Mouse (Mus musculus): ENCODE results near the gene Ndrg2. TPM values are rescaled to one million over a fixed set of nuclear protein-coding genes. Genes with fewer than 3 reads are reported as not detected.

Ndrg2 gene
- total and polyA plus RNA-seq, 3 experiments = 0.05 to 0.24 TPM; not detected in 1

DNA sequence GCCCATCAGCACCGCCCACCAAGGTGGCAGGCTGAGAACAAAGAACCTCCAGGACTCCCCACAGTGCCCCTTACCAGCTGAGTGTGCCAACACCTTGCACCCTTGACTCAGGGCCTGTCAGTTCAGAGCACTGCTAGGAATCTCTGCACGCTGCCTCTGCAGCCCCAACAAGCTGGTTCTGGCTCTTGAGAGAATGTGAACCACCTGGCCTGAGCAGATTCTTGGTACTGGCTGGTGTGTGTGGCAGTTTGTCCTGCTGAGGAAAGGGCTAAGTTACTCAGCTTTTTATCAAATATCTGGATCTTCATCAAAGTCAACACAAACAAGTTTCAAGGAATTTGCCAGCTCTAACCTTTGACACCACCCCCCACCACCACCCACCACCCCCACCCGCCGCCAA is 9.5 kb upstream of the Ndrg2 start:
- ATAC-seq (ENCODE audit: extremely low read depth, insufficient number of reproducible peaks, low FRiP score, poor library complexity, severe bottlenecking) = no peak
- no peak for TF ChIP-seq GATA2 (IDR thresholded peaks at IDR 0.05; ENCODE audit: borderline replicate concordance, low read depth, low read length)
- no peak for TF ChIP-seq CTCF (IDR thresholded peaks at IDR 0.05; ENCODE audit: low read depth, low read length)
- TF ChIP-seq GATA1 (IDR thresholded peaks at IDR 0.05; ENCODE audit: borderline replicate concordance, low read length) = no peak
- no peak for TF ChIP-seq TAL1 (conservative IDR thresholded peaks at IDR 0.05; ENCODE audit: low read depth, low read length)
- no peak for TF ChIP-seq POLR2AphosphoS5 (IDR thresholded peaks at IDR 0.05; ENCODE audit: insufficient replicate concordance, low read depth, low read length)
- H3K4me1 ChIP-seq (ENCODE audit: insufficient read depth, low read depth, low read length) = no peaks in the 10 kb centered on the region
- no peak overlapping the region for H3K4me3 ChIP-seq (ENCODE audit: low read depth, low read length)
- no peak for DNase-seq (ENCODE audit: low spot score)
- H3K27me3 ChIP-seq (ENCODE audit: insufficient read depth, low read length) = peaks cover 7% of the 10 kb centered on the region; the same call in 1 of the 2 replicates
- H3K36me3 ChIP-seq (replicated peaks) = no peaks in the 10 kb centered on the region
- no peaks in the 10 kb centered on the region for H3K9me3 ChIP-seq (replicated peaks)

DNA sequence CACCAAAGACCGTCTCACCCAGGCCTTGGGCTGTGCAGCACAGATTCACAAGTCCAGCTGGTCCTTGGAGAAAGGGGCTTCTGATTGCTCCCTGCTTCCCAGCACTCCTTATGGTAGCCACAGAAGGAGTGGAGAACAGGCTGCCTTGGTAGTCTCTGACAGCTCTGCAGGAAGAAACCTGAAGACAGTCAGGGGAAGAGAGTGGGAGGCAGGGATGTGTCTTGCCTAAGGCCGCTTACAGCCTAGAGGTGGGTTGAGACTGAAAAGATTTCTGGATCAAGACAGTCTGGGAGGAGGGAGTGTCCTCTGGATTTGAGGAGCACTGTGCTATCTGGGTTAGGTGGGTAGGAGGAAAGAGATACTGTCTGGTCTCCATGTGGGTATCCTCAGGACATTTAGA is 9.0 kb upstream of the Ndrg2 start:
- ATAC-seq (ENCODE audit: extremely low read depth, insufficient number of reproducible peaks, low FRiP score, poor library complexity, severe bottlenecking) (no peak), DNase-seq (ENCODE audit: low spot score) (no peak)
- H3K4me3 ChIP-seq (ENCODE audit: low read depth, low read length) = no peak overlapping the region
- no peaks in the 10 kb centered on the region for H3K9me3 ChIP-seq (replicated peaks)
- H3K36me3 ChIP-seq (replicated peaks) = no peaks in the 10 kb centered on the region
- no peak for TF ChIP-seq CTCF (IDR thresholded peaks at IDR 0.05; ENCODE audit: low read depth, low read length)
- no peak for TF ChIP-seq GATA1 (IDR thresholded peaks at IDR 0.05; ENCODE audit: borderline replicate concordance, low read length)
- no peak for TF ChIP-seq TAL1 (conservative IDR thresholded peaks at IDR 0.05; ENCODE audit: low read depth, low read length)
- TF ChIP-seq GATA2 (IDR thresholded peaks at IDR 0.05; ENCODE audit: borderline replicate concordance, low read depth, low read length) = no peak
- no peak for TF ChIP-seq POLR2AphosphoS5 (IDR thresholded peaks at IDR 0.05; ENCODE audit: insufficient replicate concordance, low read depth, low read length)
- peaks cover 7% of the 10 kb centered on the region; the same call in 1 of the 2 replicates for H3K27me3 ChIP-seq (ENCODE audit: insufficient read depth, low read length)
- H3K4me1 ChIP-seq (ENCODE audit: insufficient read depth, low read depth, low read length) = no peaks in the 10 kb centered on the region

DNA sequence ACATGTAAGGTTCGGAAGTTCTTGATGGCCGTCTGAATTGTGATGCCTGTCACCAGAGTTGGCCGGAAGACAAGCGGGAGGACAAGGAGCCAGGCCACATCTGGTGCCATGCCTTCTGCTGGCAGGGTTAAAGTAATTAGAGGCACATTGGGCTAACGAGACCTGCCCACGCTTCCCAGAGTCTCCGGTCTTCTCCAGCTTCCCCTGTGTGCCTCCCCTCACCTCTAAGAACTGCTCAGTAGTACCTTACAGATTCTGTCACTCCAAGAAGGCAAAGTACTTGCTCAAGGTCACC is 8.6 kb upstream of the Ndrg2 start, which contains the start of gene Rnase13:
TSS of gene Rnase13 (minus strand) at position 203 of the 295 bp plus-strand sequence.
- ATAC-seq (ENCODE audit: extremely low read depth, insufficient number of reproducible peaks, low FRiP score, poor library complexity, severe bottlenecking) = no peak
- Histone ChIP-seq H3K4me1 (ENCODE audit: insufficient read depth, low read depth, low read length) (no peaks in the 10 kb centered on the region), H3K4me3 (ENCODE audit: low read depth, low read length) (no peak within 1 kb of the TSS), H3K27me3 (ENCODE audit: insufficient read depth, low read length) (peaks cover 7% of the 10 kb centered on the region; the same call in 1 of the 2 replicates), H3K9me3 (replicated peaks) (no peaks in the 10 kb centered on the region), H3K36me3 (replicated peaks) (no peaks in the 10 kb centered on the region)
- DNase-seq (ENCODE audit: low spot score) = no peak
- TF ChIP-seq POLR2AphosphoS5 (IDR thresholded peaks at IDR 0.05; ENCODE audit: insufficient replicate concordance, low read depth, low read length) (no peak), GATA2 (IDR thresholded peaks at IDR 0.05; ENCODE audit: borderline replicate concordance, low read depth, low read length) (no peak), GATA1 (IDR thresholded peaks at IDR 0.05; ENCODE audit: borderline replicate concordance, low read length) (no peak), TAL1 (conservative IDR thresholded peaks at IDR 0.05; ENCODE audit: low read depth, low read length) (no peak), CTCF (IDR thresholded peaks at IDR 0.05; ENCODE audit: low read depth, low read length) (no peak)

DNA sequence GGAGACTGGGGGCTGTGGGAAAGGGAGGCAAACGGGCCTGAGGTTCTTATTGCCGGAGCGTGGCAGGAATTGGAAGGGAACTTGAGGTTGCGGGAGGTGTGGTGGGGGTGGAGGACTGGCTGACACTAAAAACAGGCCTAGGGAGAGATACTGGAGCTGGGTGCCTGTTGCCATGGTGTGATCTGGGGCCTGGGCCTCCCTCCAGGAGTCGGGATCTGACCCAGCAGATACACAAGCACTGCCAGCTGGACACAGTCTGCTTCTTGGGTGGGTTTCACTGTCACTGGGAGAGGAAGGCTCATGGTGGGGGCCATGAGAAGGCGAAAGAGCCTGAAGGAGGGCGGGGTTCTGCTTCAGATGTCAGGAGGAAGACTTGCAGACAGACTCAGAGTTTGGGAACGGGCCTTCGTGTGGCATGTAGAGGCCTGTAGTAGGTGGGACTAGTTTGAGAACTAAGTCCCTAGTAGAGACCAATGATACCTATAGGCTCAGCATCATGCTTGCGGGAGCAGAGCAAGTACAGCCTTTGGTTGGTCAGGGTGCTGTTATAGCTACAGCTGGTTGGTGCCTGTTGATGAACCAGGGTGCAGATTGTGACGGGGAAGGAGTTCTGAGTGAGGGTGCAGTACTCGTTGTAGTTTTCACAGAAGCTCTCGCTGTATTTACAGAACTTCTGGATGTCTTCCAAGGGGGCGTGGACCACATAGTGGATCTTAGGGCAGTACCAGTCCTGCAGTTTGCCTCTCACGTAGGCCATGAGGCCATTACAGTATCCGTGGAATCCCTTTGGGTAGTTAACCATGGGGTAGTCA is 8.0 kb upstream of the Ndrg2 start:
- TF ChIP-seq CTCF (IDR thresholded peaks at IDR 0.05; ENCODE audit: low read depth, low read length) = no peak
- TF ChIP-seq GATA1 (IDR thresholded peaks at IDR 0.05; ENCODE audit: borderline replicate concordance, low read length) = no peak
- no peak for TF ChIP-seq GATA2 (IDR thresholded peaks at IDR 0.05; ENCODE audit: borderline replicate concordance, low read depth, low read length)
- TF ChIP-seq POLR2AphosphoS5 (IDR thresholded peaks at IDR 0.05; ENCODE audit: insufficient replicate concordance, low read depth, low read length) = no peak
- ATAC-seq (ENCODE audit: extremely low read depth, insufficient number of reproducible peaks, low FRiP score, poor library complexity, severe bottlenecking) = no peak

DNA sequence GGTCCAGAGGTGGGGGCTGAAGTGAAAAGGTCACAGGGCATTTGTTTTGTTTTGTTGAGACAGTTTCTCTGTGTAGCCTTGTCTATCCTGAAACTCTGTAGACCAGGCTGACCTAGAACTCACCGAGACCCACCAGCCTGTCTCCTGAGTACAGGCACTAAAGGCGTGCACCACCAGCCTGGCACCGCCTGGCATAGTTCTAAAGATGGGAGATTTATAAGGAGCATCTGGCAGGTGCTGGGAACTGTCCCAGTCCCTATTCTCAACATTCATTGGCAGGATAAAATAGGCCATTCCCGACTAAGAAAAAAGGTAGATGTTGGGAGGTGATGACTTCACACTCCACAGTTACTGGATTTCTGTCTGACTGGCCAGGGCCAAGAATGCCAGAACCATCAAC is 5.0 kb upstream of the Ndrg2 start:
- H3K4me3 ChIP-seq (ENCODE audit: low read depth, low read length) = no peak overlapping the region
- H3K9me3 ChIP-seq (replicated peaks) = no peaks in the 10 kb centered on the region
- ATAC-seq (ENCODE audit: extremely low read depth, insufficient number of reproducible peaks, low FRiP score, poor library complexity, severe bottlenecking) = no peak
- TF ChIP-seq GATA2 (IDR thresholded peaks at IDR 0.05; ENCODE audit: borderline replicate concordance, low read depth, low read length) (no peak), TAL1 (conservative IDR thresholded peaks at IDR 0.05; ENCODE audit: low read depth, low read length) (no peak), POLR2AphosphoS5 (IDR thresholded peaks at IDR 0.05; ENCODE audit: insufficient replicate concordance, low read depth, low read length) (no peak), CTCF (IDR thresholded peaks at IDR 0.05; ENCODE audit: low read depth, low read length) (no peak), GATA1 (IDR thresholded peaks at IDR 0.05; ENCODE audit: borderline replicate concordance, low read length) (no peak)
- no peak for DNase-seq (ENCODE audit: low spot score)
- H3K36me3 ChIP-seq (replicated peaks) = no peaks in the 10 kb centered on the region
- H3K4me1 ChIP-seq (ENCODE audit: insufficient read depth, low read depth, low read length) = no peaks in the 10 kb centered on the region
- H3K27me3 ChIP-seq (ENCODE audit: insufficient read depth, low read length) = peaks cover 13% of the 10 kb centered on the region; the same call in 1 of the 2 replicates

More for the DNA sequence above, 8.0 kb upstream of the Ndrg2 start:
- DNase-seq (ENCODE audit: low spot score) = no peak
- no peak overlapping the region for H3K4me3 ChIP-seq (ENCODE audit: low read depth, low read length)
- no peaks in the 10 kb centered on the region for H3K4me1 ChIP-seq (ENCODE audit: insufficient read depth, low read depth, low read length)
- H3K27me3 ChIP-seq (ENCODE audit: insufficient read depth, low read length) = peaks cover 7% of the 10 kb centered on the region; the same call in 1 of the 2 replicates
- H3K36me3 ChIP-seq (replicated peaks) = no peaks in the 10 kb centered on the region
- no peaks in the 10 kb centered on the region for H3K9me3 ChIP-seq (replicated peaks)

DNA sequence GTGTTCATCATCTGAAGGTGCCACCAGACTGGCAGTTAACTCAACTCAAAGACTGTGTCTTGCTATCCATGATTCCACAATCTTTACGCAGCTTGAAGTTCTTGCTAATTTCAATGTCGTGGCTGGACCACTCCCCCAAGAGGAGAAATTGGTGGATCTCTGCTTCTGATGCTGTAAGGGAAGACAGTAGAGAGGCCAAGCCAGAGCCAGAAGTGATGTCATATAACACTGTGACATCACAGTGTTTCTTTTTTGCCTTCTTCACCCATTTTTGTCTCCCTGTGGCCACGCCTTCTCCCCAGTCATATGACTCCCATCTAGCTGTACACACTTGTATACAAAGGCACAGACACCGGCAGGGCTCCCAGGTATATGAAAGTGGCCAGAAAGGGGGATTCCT is 4.2 kb upstream of the Ndrg2 start, which contains the start of gene Tppp2:
TSS of gene Tppp2 (plus strand) at position 301 of the 400 bp plus-strand sequence.
- no peaks in the 10 kb centered on the region for H3K36me3 ChIP-seq (replicated peaks)
- no peaks in the 10 kb centered on the region for H3K9me3 ChIP-seq (replicated peaks)
- ATAC-seq (ENCODE audit: extremely low read depth, insufficient number of reproducible peaks, low FRiP score, poor library complexity, severe bottlenecking) = no peak
- no peaks in the 10 kb centered on the region; the same call in 1 of the 2 replicates for H3K4me1 ChIP-seq (ENCODE audit: insufficient read depth, low read depth, low read length)
- H3K4me3 ChIP-seq (ENCODE audit: low read depth, low read length) = no peak within 1 kb of the TSS
- DNase-seq (ENCODE audit: low spot score) = no peak
- H3K27me3 ChIP-seq (ENCODE audit: insufficient read depth, low read length) = peaks cover 22% of the 10 kb centered on the region; the same call in 1 of the 2 replicates
- TF ChIP-seq GATA2 (IDR thresholded peaks at IDR 0.05; ENCODE audit: borderline replicate concordance, low read depth, low read length) (no peak), TAL1 (conservative IDR thresholded peaks at IDR 0.05; ENCODE audit: low read depth, low read length) (no peak), GATA1 (IDR thresholded peaks at IDR 0.05; ENCODE audit: borderline replicate concordance, low read length) (no peak), CTCF (IDR thresholded peaks at IDR 0.05; ENCODE audit: low read depth, low read length) (no peak), POLR2AphosphoS5 (IDR thresholded peaks at IDR 0.05; ENCODE audit: insufficient replicate concordance, low read depth, low read length) (no peak)

Data from G1E (cell line).